16 mouse cellular contexts compared by ENCODE assay signal in genomic region chr16:88087280-88087679, GRCm38 (mm10).
DNase-seq lines count a peak whose midpoint lies in the region; ATAC-seq and TF ChIP-seq lines count a peak whose summit lies in the region.
"Had no signal": no experiment of that assay in that cellular context is flagged by ENCODE, and none has a peak within 500 bp of the region (broad histone marks: within the 10 kb centered on the region; RNA-seq: fewer than 3 reads in every experiment).

No protein-coding gene starts in this region.

- H3K27ac ChIP-seq in left cerebral cortex, adult 2 months = no peak overlapping the region
- H3K27ac ChIP-seq in hindbrain, embryonic 15.5 days (replicated peaks) = no peak overlapping the region
- H3K27ac ChIP-seq: liver, embryonic 13.5 days; stomach, postnatal 0 days had no signal

- H3K9me3 ChIP-seq in hindbrain, embryonic 15.5 days = no peaks in the 10 kb centered on the region
- H3K9me3 ChIP-seq: liver, embryonic 13.5 days had no signal

- H3K4me2 ChIP-seq in hindbrain, embryonic 15.5 days = no peak overlapping the region
- H3K4me2 ChIP-seq: liver, embryonic 13.5 days had no signal

- 0 out of 2 replicates have a peak, but pooled peaks cover 4% of the 10 kb centered on the region for H3K4me1 ChIP-seq in hindbrain, embryonic 15.5 days (replicated peaks)
- H3K4me1 ChIP-seq: liver, embryonic 13.5 days had no signal

- peak; percentile 59 for ATAC-seq in hindbrain, embryonic 15.5 days (ENCODE audit: low FRiP score, low read depth)
- ATAC-seq: lung, postnatal 0 days had no signal

- H3K4me3 ChIP-seq in left cerebral cortex, adult 2 months = no peak overlapping the region
- no peak overlapping the region for H3K4me3 ChIP-seq in hindbrain, embryonic 15.5 days
- H3K4me3 ChIP-seq: liver, embryonic 13.5 days had no signal

- WGBS in hindbrain, embryonic 15.5 days = 45% methylated on average over 7 of the region's 7 CpGs

- H3K27me3 ChIP-seq in hindbrain, embryonic 15.5 days = no peaks in the 10 kb centered on the region
- H3K27me3 ChIP-seq: CH12.LX; liver, embryonic 13.5 days had no signal

- H3K36me3 ChIP-seq in hindbrain, embryonic 15.5 days = no peaks in the 10 kb centered on the region
- H3K36me3 ChIP-seq: liver, embryonic 13.5 days had no signal

- intact Hi-C loops in left cerebral cortex, postnatal 4 days (cut with DNase I) = no loop called here
- intact Hi-C loops in left cerebral cortex, adult 2 months (cut with DNase I) = no loop called here
- intact Hi-C loops in heart, postnatal 10 days (cut with DNase I) = no loop called here

- H3K9ac ChIP-seq in hindbrain, embryonic 15.5 days = no peak overlapping the region
- H3K9ac ChIP-seq: liver, embryonic 13.5 days had no signal

- DNase-seq in cerebellum, postnatal 10 days = peak; percentile 66 to 71
- DNase-seq in cerebellum, adult 9-10 months = no peak
- DNase-seq in left cerebral cortex, postnatal 4 days = peak; percentile 65
- DNase-seq in left cerebral cortex, adult 2 months (ENCODE audit: extremely low spot score in 1 of 2, low spot score in 2 of 2) = no peak
- DNase-seq in NIH3T3 (ENCODE audit: low read depth) = peak; percentile 2
- DNase-seq in frontal cortex, postnatal 10 days (ENCODE audit: low spot score in 2 of 2) = no peak
- no peak for DNase-seq in heart, postnatal 10 days
- DNase-seq: adrenal gland, postnatal 36 days; kidney, adult 8-10 months; kidney, postnatal 4 days; liver, embryonic 13.5 days; thymus, postnatal 36 days had no signal

- no peak for TF ChIP-seq CTCF in left cerebral cortex, adult 2 months (IDR thresholded peaks at IDR 0.05)

Comparison
In these comparisons a context has a peak if more than half of its experiments do, and no peak if none do; other contexts are left out.
1. DNase-seq: peak in cerebellum, postnatal 10 days (2 of 2), left cerebral cortex, postnatal 4 days (single experiment) and NIH3T3 (single experiment); none in cerebellum, adult 9-10 months (single experiment), left cerebral cortex, adult 2 months (0 of 2), frontal cortex, postnatal 10 days (0 of 2) and heart, postnatal 10 days (0 of 2).